Mouse (Mus musculus) bone marrow macrophage, adult 2 months (primary cell): ENCODE results near the gene Tmem189.

Source experiments
- CTCF ChIP-seq: IDR thresholded peaks from 2 replicates; pipeline ENCODE4 v1.5.1; 2012; ENCODE audit warnings: low read depth, mild to moderate bottlenecking, low read length, moderate library complexity
- POLR2A ChIP-seq: IDR thresholded peaks from 2 replicates; pipeline ENCODE4 v1.6.1; 2012; ENCODE audit warnings: mild to moderate bottlenecking, low read depth, low read length, borderline replicate concordance

GRCm38 (mm10) chr2:167622352-167622751, 67.3 kb downstream of the Tmem189 start:
- no peak for TF ChIP-seq CTCF
- no peak for TF ChIP-seq POLR2A
